Mouse (Mus musculus) retina, postnatal 7 days (tissue): Measurements from ENCODE around the gene Nbeal2.
A peak's percentile ranks its signal among the peaks of the same experiment; 100 is the strongest.
"Not testable (repeated sequence)": the region's sequence is repeated elsewhere in the genome, so short reads cannot be mapped to it uniquely, and the experiment has no call there.

Experiments used
- DNase-seq: peaks from one replicate; pipeline ENCODE4 v3.0.0-alpha.2; 2012; ENCODE audit warnings: low read depth, low spot score

Nbeal2 gene

DNA sequence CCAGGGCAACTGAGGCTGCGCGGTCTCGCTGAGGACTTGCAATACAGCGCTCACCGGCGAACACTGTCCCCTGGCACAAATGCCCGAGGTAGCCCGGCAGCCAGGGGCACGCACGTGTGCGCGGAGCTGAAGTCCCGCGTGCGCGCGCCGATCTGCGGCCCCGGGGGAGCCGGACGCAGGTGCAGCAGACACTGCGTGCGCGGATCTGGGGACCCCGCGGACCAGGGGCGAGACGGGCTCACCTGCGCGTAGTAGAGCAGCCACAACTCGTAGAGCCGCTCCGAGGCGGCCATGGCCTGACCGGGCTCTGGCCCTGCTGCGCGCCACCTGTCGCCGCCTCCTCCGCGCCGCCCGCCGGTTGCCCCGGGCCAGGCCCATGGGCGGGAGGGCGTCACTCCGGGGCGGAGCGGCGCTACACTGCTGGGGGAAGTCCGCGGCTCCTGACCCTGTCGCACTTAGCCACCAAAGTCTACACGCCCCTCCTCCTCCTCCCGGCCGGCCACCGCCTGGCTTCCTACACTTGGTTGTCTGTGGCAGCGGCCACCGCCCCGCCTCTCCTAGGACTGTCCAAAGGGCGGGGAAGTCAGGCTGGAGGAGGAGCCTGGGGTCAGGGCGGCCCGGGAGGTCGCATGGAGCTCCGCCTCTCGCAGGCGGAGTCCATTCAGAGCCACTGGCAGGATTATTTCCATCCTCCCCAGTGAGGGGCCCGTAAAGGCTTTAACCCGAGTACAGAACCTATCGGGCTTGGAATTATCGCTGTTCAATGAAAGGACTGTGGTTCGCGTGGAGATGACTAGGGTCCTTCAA lies at the start of gene Nbeal2:
TSS of gene Nbeal2 (minus strand) at position 507 of the 807 bp plus-strand sequence.
- DNase-seq, result peak; percentile 82

DNA sequence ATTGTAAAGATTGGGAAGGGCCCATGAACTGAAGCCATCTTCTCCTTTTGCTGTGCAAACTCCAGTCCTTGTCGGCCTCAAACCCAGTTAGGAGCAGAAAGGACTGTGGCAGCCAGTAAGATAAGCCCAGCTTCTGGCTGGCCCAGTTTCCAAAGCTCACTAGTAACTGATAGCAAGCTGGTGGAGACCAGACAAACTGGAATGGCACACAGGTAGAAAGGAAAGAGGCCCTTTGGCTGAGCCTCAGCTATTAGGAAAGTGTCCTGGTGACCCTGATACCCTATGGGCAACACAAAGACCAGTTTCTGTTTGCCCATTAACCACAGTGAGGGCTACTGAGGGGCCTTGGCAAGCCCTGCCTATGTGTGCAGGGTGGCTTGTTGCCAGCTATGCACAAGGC lies 48.9 kb upstream of the Nbeal2 start:
- DNase-seq, result no peak

DNA sequence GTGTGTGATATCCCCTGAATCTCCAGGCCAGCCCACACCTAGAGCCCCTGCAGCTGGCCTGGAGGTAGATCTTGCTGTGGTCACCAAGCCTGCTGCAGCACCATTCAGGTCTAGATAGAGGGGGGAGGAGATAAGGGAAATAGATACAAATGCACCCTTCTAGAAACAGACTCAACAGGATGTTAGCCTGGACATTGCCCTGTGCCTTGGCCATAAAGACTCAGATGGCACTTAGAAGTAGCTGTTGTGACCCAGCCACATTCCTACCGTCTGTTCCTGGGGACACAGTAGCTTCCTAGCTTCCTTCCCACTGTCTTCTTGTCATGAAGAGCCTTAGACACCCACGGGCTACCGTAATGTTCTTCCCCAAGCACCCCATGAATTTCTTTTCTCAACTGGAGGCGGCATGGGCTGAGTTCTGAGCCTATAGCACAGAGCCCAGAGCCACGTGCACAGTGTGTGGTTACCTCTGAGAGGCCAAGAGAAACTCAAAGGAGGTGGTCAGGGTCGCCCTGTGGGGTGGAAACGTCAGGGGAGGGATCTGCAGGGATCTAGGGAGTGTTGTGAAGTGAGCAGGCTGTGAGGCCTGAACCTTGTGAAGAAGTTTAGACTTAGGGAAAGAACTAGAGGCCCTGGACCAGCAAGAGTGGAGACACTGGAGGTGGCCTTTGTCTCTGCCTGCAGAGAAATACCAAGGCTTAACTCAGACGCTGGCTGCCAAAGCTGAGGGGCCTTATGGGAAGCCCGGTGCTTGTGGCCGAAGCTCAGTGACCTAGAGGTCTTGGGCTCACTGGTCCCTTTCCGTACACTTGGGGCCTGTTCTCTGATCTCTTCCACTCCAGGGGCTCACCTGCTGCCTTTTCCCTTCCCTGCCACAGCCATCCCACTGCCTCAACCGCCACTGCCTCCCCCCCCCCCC lies 47.4 kb upstream of the Nbeal2 start:
- no peak for DNase-seq

DNA sequence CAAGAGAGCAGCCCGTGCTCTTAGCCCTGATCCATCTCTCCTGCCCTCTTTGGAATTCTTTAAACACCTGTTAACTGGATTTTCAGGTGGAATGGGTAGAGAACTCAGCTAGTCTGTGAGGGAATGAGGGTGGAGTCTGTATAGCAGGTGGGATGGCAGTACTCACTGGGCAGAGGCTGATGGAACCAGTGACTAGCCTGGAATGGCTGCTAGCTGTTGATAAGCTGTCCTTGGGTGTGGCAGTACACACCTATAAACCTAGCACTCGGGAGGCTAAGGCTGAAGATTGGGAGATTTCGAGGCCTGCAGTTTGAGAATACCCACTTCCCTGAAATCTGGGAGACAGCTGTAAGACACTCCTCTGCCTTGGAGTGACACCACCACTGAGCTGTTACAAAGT lies 45.6 kb upstream of the Nbeal2 start:
- DNase-seq, result no peak

DNA sequence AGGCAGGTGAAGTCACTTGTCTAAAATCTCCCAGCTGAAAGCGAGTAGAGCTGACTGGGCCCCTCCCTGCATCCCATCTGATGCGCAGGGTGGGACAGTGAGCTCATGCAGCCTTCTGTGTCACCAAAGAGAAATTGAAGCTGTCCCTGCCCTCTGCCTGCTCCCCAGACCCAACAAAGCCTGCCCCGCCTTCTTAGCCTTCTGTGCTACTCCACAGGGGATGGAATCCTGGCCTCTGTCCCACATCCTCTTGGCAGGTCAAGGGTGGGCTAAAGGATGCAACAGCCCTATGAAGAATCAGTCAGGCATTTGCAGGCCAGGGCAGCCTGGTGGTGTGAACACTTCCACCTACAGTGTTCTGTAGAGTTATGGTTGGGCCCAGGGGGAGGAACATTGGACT lies 43.5 kb upstream of the Nbeal2 start:
- DNase-seq, result no peak

DNA sequence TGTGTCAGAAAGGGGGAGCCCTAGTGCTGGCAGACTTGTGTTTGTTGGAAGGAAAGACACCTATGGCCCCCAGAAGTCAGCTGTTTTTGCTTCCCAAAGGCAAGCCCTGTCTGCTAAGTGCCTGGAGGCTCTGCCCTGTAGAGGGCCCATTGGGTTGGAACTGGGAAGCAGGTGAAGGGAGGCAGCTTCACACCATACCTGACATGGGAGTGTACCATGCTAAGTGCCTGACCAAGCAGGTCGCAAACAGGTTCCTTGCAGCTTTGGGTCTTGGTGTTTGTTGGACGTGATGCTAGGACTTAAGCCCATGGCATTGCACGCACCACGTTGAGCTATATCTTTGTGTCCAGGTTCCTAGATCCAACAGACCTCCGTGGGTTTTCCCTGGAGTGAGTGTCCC lies 42.5 kb upstream of the Nbeal2 start:
- no peak for DNase-seq

DNA sequence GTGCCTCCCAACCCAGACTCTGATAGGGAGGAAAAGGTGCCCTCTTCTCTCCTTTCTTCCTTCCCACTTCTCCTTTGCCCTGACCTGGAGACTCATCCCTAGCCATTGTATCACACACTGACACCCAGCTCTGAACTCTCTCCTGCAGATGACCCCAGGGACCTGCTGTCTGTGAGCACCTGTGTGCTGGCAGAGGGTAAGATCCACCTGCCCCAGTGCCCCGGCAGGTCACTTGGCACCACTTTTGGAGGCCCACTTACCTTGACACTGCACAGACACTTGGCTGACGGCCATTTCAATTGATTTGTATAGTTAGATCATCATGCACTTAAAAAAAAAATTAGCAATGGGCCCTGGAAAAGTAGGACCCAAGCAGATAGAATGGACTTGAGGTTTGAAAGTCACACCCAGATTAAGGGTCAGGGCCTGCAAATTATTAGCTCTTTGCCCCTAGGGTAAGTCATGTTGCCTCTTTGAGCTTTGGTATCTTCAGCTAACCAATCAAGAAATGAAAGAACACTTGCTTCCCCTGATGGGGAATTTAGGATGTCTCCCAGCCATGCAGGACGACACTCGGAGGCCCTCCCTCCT lies 41.3 kb upstream of the Nbeal2 start:
- no peak for DNase-seq

DNA sequence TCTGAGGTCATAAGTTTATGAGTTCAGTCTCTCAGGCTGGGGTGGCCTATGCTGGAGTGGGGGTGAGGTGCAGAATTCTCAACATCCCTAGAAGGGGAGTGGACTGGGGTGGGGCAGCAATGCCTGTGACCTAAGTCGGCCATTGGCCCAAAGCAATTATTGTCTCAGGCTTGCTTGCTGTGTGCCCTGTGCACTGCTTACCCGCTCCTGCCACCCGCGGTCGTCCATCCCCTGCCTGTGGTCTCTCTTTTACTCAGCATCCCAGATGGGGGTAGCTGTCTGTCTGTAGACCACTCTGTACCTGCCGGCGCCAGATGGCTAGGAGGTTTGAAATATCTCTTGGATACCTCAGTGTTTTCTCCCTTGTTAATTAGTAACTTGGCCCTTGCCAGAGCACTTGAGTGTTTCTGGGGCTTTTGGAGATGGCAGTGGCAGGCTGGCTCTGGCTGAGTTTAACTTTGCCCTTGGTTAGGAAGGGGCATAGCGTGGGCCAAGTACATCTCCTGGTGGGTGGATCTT lies 35.4 kb upstream of the Nbeal2 start:
- DNase-seq, result no peak

DNA sequence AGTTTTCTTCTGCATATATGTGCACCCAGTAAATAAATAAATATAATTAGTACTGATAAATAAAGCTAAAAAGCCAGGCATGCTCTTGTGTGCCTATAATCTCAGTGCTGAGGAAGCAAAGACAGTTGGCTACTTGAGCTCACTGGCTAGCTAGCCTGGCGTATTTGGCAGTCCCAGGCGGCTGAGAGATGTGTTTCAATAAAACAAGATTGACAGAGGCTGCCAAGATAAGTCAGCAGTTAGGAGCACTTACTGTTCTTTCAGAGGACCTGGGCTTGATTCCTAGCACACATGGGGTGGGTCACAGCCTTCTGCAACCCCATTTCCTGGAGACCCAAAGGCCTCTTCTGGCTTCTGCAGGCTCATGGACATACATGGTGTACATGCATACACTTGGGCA lies 33.9 kb upstream of the Nbeal2 start:
- DNase-seq, result no peak

DNA sequence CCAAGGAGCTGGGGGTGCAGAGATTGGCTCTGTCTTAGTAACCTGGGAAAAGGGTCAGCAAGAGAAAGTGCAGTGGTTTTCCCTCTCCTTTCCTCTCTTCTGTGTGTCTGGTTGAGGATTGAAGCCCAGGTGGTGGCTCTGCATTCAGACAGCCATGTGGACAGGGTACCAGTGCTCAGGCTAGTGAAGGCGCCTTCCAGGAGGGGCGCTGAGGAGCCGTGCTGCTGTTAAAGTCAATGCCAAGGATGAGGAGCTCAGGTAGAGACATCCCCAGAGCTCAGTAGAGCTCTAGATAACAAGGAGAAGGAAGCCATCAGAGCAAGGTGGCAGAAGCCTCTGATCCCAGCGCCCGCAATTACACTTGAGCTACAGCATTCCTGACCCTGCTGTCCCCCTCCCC lies 33.1 kb upstream of the Nbeal2 start:
- no peak for DNase-seq

DNA sequence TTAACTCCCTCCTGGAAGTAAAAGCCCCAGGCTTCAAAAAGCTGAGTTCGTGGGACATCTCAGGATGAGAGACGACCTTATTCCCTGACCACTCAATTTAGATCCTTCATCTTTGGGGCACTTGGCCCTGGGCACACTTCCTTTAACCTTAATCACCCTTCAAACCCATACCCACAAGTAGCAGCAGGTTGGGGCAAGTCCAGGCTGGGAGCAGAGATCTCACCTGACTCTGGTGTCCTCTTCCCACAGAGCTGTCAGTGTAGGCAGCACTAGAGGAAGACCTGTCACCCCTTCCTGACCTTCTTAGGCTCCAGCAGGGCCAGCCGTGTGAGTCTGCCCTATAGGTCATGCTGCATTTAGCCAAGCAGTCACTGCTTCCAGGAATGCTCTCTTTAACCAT lies 32.5 kb upstream of the Nbeal2 start:
- no peak for DNase-seq

DNA sequence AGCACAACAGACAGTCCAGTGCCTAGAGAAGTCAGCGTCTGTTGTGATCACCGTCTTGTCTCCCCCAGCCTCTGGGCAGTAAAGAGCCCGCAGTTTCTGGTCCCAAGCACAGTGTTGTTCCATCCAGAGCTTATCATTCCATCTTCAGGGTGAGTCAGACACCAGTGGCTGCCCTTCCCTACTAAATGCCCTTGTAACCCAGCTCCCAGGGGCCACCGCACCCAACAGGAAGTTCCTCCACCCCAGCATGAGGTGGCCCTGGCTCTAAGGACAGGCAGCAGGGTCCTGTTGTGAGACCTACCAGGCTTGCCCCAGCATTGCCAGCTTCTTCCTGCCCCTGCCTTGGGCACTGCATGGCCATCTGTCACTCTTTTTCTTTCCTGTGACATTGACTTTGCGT lies 31.6 kb upstream of the Nbeal2 start:
- no peak for DNase-seq

DNA sequence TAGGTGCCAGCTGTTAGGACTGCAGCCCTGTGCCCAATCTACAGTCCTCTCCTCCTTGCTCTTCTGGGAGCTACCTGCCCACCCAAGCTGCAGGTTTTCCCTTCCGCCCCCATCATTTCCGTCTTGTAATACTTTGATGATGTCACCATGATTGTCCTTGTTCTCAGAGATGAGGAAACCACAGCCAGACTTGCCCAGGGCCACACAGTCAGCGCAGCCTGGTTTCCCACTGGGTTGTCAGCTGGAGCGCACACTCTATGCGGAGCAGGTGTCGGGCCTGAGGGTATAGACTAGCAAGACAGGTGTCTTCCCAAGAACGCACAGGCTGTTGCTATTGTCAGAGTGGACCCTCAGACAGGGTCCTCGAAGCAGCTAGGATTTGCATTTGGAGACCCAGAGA lies 31.2 kb upstream of the Nbeal2 start:
- DNase-seq, result no peak

DNA sequence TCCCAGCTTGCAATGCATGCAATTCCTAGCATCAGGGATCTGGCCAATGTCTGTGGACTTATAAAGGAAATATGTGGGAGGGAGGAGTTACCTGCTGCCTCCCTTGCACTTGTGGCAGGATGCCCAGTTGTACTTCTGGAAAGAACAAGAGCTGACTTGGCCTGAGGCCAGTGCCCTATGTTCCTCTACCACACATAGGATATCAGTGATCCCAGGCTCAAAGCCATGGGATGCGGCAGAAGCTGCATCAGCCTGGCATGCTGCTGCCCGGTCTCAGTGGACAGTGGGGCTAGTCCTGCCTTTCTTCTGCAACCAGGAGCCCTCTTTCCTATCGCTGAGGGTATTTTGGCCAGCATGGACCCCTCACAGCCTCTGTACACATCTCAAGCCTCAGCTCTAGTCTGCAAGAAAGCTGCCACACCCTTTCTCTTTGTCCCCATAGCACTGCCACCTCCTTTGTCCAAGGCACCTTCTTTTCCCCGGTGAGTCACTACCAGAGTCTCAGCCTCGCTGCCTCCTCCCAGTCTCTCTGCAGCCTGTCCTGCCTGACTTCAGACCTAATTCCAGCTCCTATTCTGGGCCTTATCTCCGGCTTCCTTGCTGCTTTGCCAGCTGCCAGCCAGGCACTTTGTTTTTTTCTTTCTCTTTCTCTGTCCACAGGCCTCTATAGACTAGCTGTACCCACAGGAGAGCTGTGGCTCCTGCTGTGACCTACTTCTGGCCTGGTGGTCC lies 30.3 kb upstream of the Nbeal2 start:
- DNase-seq, result no peak

DNA sequence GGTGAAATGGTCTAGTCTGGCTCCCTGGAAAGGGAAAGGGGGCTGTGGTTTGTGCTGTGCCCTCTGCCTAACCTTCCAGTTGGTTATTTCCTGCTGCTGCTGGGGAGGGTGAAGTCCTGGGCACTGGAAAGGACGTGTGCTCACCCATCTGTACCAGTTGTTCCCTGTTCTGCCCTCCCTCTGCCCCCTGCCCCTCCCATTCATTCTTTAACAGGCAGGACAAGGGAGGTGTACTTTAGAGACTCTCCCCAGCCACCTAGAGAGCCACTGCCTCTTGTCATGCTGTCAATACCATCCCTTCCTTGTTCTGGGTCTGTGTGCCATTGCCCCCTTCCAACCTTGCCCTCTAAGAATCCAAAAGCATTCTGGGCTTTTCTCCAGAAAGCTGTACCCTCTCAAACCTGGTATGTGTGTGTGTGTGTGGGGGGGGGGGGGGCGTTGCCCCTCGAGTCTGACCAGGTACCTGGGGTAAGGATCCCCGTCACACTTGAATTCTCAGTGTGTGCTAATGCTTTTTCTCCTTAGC lies 29.7 kb upstream of the Nbeal2 start:
- DNase-seq, result no peak

DNA sequence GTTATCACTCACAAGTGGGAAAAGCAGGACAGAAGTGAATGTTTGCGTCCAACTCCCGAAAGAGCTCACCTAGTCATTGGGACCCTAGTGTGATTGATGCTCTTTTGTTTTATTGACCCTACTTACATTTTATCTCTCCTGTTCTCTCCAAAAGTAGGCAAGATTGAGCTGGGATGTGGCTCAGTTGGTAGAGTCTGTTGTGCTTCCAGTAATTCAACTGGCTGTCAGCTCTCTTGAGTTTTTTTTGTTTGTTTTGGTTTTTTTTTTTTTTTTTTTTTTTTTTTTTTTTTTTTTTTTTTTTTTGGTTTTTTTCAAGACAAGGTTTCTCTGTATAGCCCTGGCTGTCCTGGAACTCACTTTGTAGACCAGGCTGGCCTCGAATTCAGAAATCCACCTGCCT lies 28.7 kb upstream of the Nbeal2 start:
- not testable (repeated sequence) for DNase-seq

DNA sequence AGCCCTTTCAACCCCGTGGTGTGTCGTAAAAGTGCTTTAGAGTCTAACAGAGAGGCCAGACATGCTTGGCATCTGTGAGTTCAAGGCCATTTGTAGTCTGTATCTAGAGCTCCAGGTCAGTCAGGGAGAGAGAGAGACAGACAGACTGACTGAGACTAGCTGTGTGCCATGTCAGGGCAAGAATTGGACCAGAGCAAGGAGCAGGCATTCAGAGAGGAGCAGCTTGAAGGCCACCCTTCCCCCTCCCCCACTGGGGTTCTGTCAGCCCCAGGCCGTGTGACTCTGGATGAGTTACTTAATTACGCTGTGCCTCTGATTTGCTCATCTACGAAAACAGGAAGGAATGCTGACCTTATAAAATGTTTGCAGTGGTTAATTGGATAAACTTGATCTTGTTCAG lies 28.3 kb upstream of the Nbeal2 start:
- DNase-seq, result no peak

DNA sequence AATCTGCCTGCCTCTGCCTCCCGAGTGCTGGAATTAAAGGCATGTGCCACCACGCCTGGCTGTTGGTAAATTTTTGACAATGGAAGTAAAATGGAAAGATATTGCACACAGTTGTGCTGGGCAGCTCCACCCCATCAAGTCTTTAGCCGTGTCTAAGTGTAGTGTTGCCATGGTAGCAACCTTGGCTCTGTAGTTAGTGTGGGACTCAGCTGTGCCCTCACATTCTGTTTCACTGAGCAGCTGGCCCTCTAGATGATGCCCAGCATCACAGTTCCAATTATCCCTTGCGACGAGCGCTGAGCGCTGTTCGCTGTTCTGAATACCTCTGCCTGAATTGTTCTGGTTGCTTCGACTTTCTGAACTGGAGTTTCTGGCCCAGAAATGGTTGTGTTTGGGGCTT lies 27.9 kb upstream of the Nbeal2 start:
- no peak for DNase-seq

DNA sequence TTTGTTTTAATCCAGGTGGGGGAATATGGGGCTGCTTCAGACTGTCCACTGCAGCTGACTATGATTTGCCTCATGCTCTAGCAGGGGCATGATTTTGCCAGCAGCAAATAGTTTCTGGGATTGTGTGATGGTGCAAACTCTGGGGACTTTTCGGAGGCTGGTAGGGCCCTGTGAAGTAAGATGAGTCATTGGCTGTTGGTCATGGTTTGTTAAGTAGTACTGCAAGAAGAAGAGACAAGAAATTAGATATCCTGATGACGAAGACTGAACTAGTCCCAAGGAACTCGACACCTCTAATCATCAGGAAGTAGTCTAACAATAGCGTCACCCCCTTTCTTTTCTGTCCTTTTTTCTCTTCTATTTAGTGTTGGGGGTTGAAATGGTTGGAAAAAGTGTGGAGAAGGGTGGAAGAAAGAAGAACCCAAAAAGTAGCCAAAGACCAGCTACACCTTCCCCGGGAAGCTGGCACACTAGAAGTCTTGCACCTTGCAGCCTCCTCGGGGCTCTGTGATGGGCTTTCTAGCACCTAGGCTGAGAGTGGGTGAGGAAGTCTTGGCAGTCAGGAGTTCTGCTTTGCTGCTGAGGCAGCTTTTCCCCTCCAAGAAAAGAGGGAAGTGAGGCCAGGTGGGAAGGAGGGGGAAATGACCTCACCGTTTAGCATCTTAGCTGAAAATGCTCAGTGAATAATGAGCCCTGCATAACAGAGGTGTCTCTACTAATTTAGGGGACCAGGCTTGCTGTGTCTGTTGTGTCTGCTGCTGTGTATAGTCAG lies 27.0 kb upstream of the Nbeal2 start:
- no peak for DNase-seq

DNA sequence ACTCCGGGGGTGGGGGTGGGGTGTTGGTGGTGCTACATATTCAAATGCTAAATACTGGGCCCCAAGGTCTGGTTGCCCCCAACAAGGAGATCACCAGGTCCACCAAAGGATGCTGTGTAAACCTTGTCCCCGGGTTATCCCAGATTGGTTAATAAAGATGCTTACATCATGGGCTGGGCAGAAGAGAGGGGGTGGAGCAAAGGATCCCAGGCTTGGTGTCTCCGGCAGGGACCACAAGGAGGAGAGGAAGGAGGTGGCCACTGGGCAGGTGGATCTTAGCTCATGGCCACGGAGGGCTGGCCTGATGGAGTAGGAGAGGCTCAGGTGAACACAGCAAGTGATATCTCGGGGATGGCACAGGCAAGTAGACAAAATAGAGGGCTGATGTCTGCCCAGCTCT lies 24.9 kb upstream of the Nbeal2 start:
- no peak for DNase-seq

DNA sequence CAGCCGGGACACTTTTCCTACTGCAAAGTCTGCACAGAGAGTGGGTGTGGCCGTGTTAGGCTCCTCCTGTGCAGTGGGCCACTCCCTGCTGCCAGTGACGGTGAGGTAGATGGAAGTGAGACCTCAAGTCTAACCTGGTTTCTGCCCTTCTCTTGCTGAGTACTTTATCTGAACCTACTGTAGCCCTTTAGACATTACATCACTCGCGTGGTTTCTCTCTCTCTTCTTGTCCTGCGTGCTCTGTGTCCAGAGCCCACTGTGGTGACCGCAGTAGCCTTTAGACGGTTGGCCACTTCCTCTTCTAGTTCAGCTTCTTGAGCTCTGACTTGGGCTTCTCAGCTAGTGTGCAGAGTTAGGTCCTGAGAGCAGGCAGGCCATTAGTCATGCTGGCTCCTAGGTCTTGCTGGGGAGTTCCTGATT lies 22.5 kb upstream of the Nbeal2 start:
- DNase-seq, result no peak
